Mouse (Mus musculus): ENCODE measurements around the gene Gm37419. TPM values are rescaled to one million over a fixed set of nuclear protein-coding genes. Genes with fewer than 3 reads are reported as not detected.

Gm37419 gene
- polyA plus RNA-seq (2017; shearing (Covaris generic)) = not detected

DNA sequence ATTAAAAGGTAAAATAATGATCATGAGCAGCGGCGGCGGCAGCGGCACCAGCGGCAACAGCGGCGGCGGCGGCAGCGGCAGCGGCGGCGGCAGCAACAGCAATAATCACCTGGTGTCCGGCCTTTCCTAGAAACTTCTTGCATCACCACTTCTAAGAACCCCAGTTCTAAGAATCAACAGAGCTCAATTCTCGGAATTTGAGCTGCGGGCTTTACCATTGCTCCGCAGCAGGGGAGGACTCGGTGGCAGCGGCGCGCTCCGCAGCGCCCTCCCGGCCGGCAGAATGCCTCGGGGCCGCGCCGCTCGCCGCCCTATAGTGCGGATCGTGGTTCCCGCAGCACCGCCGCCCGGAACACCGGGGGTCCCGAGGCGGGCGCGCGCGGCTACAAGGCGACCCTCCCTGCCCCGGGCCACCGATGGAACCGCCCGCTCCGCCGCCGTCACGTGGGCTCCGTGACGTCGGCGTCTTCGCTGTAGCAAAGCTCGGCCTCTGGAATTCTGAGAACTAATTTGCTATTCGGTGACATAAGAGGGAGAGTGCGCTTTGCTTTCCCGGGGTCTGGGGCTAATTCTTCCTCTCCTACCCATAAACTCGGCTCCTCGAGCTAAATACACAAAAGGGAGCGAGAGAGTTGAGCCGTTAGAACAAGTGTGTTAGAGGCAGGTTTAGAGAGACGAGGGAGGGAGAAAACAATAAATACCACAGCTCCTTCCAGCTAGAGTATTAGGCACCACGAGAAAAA, at the start of gene Gm37419, which contains the start of gene Bcl6:
Gene Gm37419 (plus strand): TSS at position 17 of the 743 bp plus-strand sequence.
Gene Bcl6 (minus strand): TSS at position 387 of the 743 bp plus-strand sequence.

Other genes starting within 250 kb of the Gm37419 start
- not detected for gene Sst, start 97.5 kb upstream of the Gm37419 start, polyA plus RNA-seq (2017; shearing (Covaris generic))
- 0.21 TPM for gene Rtp2, start 56.1 kb upstream of the Gm37419 start, polyA plus RNA-seq (2017; shearing (Covaris generic))
- gene Bcl6, start 370 bp downstream of the Gm37419 start, polyA plus RNA-seq (2017; shearing (Covaris generic)) = 25.6 TPM

Data from activated CD4-positive, CD25-positive, alpha-beta regulatory T cell, adult 9 weeks (primary cell).